Mouse (Mus musculus) kidney, postnatal 0 days (tissue): Measurements from ENCODE around the gene Magi2. TPM values are rescaled to one million over a fixed set of nuclear protein-coding genes. Genes with fewer than 3 reads are reported as not detected.
A peak's percentile ranks its signal among the peaks of the same experiment; 100 is the strongest.
"Not testable (repeated sequence)": the region's sequence is repeated elsewhere in the genome, so short reads cannot be mapped to it uniquely, and the experiment has no call there.

Experiments
- ATAC-seq: fragments of 200-750 bp; cut with Nextera tagmentation; replicated peaks from 2 replicates; pipeline ENCODE4 v1.8.0; 2017; ENCODE audit warnings: low read depth, moderate number of reproducible peaks, moderate TSS enrichment, moderate library complexity; ENCODE audit not compliant: low FRiP score
- DNase-seq: peaks from one replicate; pipeline ENCODE4 v3.0.0-alpha.2; 2016; ENCODE audit warnings: low spot score
- H3K27ac ChIP-seq: fragments of 300-500 bp; sonication (generic); 2 replicates; pipeline ENCODE4 v1.5.1; 2014; ENCODE audit warnings: mild to moderate bottlenecking
- H3K27me3 ChIP-seq: fragments of 300-500 bp; sonication (generic); 2 replicates; pipeline ENCODE4 v1.6.1; 2014; ENCODE audit warnings: low read length, mixed read lengths; ENCODE audit not compliant: insufficient read depth
- H3K36me3 ChIP-seq: fragments of 300-500 bp; sonication (generic); 2 replicates; pipeline ENCODE4 v1.6.1; 2014; ENCODE audit warnings: low read length, mixed read lengths; ENCODE audit not compliant: insufficient read depth
- H3K4me1 ChIP-seq: fragments of 300-500 bp; sonication (generic); replicated peaks from 2 replicates; pipeline ENCODE4 v1.6.1; 2014; ENCODE audit warnings: antibody characterized with exemption, low read length, mixed read lengths; ENCODE audit not compliant: insufficient read depth
- H3K4me2 ChIP-seq: fragments of 300-500 bp; sonication (generic); 2 replicates; pipeline ENCODE4 v1.6.1; 2014; ENCODE audit warnings: mild to moderate bottlenecking, low read length, moderate library complexity, mixed read lengths
- H3K4me3 ChIP-seq: fragments of 300-500 bp; sonication (generic); replicated peaks from 2 replicates; pipeline ENCODE4 v1.5.1; 2014; ENCODE audit warnings: low read depth, low read length
- H3K9ac ChIP-seq: fragments of 300-500 bp; sonication (generic); 2 replicates; pipeline ENCODE4 v1.6.1; 2014; ENCODE audit warnings: low read depth, low read length
- H3K9me3 ChIP-seq: fragments of 300-500 bp; sonication (generic); replicated peaks from 2 replicates; pipeline ENCODE4 v1.6.1; 2016; ENCODE audit warnings: low read length, inconsistent platforms, mixed read lengths
- CTCF ChIP-seq: IDR thresholded peaks from 2 replicates; pipeline ENCODE4 v1.5.1; 2016; ENCODE audit warnings: antibody characterized with exemption, low read depth, mild to moderate bottlenecking, moderate library complexity
- WGBS: fragments of 180-500 bp; shearing (Covaris S2); extraction: QIAGEN DNeasy Blood & Tissue Kit; methylation state at CpG from one replicate; pipeline ENCODE4 v1.1.7; 2014; 5-methylcytosine and 5-hydroxymethylcytosine counted together
- polyA plus RNA-seq: library from polyadenylated mRNA; unstranded; fragments of >200 nt; fragmentation: Nextera tagmentation; extraction: Ambion mirVana; gene quantifications from 2 replicates; pipeline ENCODE4 v1.2.1, GENCODE M21; 2015

The Magi2 gene
- polyA plus RNA-seq, 1 experiment from 2014 or later: 14.5 TPM

DNA sequence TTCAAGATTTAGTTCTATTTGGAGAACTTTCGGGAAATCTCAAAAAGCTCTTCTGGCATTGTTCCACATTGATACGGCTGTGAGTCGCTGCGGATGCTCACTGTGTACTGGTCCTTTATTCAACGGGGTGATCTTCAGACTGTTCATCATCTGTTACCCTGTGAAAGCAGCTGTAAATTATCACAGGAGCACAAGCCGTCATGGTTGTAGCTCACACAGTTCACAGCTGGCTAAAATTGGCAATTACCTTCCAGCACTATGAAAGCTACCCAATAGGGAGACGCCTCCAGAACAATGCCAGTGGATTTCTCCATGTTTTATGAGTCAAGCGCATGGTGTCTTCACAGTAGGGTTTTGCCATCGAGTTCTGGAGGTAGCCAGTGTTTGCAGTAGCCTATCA is 1294.8 kb downstream of the Magi2 start:
- ATAC-seq (no peak), DNase-seq (no peak)
- Histone ChIP-seq H3K4me1 (no peaks in the 10 kb centered on the region), H3K27me3 (no peaks in the 10 kb centered on the region), H3K36me3 (no peaks in the 10 kb centered on the region), H3K27ac (no peak overlapping the region), H3K4me2 (no peak overlapping the region), H3K4me3 (no peak overlapping the region), H3K9me3 (no peaks in the 10 kb centered on the region), H3K9ac (no peak overlapping the region)
- 65% methylated on average over 9 of the region's 9 CpGs for WGBS
- no peak for TF ChIP-seq CTCF

DNA sequence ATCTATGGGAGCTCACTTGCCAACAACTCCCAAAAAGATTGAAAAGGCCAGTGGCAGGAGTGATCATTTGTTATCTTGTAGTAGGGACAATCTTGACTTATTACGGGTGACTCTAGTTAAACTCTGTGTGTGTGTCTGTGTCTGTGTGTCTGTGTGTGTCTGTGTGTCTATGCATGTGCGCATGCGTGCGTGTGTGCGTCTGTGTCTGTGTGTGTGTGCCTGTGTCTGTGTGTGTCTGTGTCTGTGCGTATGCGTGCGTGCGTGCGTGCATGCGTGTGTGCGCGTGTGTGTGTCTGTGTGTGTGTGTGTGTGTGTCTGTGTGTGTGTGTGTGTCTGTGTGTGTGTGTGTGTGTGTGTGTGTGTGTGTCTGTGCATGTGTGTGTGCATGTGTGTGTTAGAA is 1295.2 kb downstream of the Magi2 start:
- Histone ChIP-seq H3K4me1 (no peaks in the 10 kb centered on the region), H3K27me3 (no peaks in the 10 kb centered on the region), H3K9ac (no peak overlapping the region), H3K9me3 (no peaks in the 10 kb centered on the region), H3K27ac (no peak overlapping the region), H3K36me3 (no peaks in the 10 kb centered on the region), H3K4me3 (no peak overlapping the region), H3K4me2 (no peak overlapping the region)
- no peak for DNase-seq
- no peak for ATAC-seq
- TF ChIP-seq CTCF: no peak
- WGBS: 90% methylated on average over 13 of the region's 13 CpGs

DNA sequence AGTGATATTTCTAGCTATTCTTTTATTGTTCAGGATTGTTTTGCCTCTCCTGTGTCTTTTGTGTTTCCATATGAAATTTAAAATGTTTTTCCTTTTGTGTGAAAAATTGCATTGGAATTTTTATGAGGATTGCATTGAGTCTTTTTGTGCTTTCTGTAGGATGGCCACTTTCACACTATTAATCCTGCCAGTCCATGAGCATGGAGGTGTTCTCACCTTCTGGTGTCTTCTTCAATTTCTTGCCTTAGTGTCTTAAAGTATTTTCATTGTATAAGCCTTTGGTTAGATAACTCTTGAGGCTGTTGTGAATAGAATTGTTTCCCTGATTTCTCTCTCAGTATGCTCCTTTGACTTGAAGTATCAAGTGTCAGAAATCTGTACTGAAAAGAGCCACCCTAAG is 1296.9 kb downstream of the Magi2 start:
- ATAC-seq (no peak), DNase-seq (no peak)
- no peak for TF ChIP-seq CTCF
- H3K36me3 ChIP-seq: no peaks in the 10 kb centered on the region
- no peaks in the 10 kb centered on the region for H3K4me1 ChIP-seq
- H3K9me3 ChIP-seq: no peaks in the 10 kb centered on the region
- no peak overlapping the region for H3K27ac ChIP-seq
- H3K4me3 ChIP-seq: no peak overlapping the region
- no peaks in the 10 kb centered on the region for H3K27me3 ChIP-seq
- no peak overlapping the region for H3K9ac ChIP-seq
- H3K4me2 ChIP-seq: no peak overlapping the region

DNA sequence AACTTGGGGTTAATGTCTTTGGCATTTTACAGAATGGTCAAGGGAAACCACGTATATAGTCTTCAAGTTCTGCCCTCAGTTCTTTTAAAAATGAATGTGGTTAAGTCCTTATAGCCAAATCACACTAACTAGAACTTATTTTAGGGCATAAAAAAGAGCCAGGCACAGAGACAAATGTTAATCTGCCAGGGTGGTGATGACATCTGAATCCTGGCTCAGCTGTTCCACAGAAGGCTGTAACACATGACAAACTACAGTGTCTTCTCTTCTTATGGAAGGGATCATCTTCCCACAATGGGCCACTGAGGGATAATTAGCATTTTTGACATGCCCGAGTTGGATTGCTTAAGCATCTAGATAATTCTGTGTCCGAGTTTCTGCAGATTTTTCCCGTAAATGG is 1299.8 kb downstream of the Magi2 start:
- H3K9me3 ChIP-seq, H3K9ac ChIP-seq, ATAC-seq, H3K4me1 ChIP-seq, H3K27me3 ChIP-seq, H3K36me3 ChIP-seq, DNase-seq, H3K27ac ChIP-seq, H3K4me2 ChIP-seq, H3K4me3 ChIP-seq: not testable (repeated sequence)
- WGBS: 73% methylated on average over 1 of the region's 4 CpGs

DNA sequence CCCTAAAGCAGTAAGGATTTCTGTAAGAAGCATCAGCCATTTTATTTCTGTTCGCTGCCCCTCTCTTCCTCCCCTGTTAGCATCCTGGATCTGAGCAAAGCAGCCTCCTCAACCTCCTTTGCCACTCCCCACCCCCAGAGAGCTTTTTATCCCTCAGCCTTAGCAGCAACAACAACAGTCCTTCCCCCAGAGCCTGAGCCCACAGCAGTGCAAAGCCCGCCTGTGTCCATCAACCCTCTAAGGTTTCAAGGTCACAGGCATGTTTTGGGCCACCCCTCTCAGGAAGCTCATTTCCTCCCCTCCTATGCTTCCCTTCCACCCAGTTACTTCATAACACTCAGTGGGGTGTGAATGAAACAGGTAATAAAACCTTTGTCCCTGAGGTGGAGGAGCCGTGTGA is 1309.7 kb downstream of the Magi2 start:
- peak; percentile 34 for DNase-seq
- Histone ChIP-seq H3K9ac (no peak overlapping the region), H3K27me3 (no peaks in the 10 kb centered on the region), H3K9me3 (no peaks in the 10 kb centered on the region), H3K4me1 (no peaks in the 10 kb centered on the region), H3K4me3 (no peak overlapping the region), H3K27ac (no peak overlapping the region), H3K36me3 (no peaks in the 10 kb centered on the region), H3K4me2 (no peak overlapping the region)
- ATAC-seq: peak; percentile 80
- no peak for TF ChIP-seq CTCF
- WGBS: 18% methylated on average over 3 of the region's 3 CpGs

DNA sequence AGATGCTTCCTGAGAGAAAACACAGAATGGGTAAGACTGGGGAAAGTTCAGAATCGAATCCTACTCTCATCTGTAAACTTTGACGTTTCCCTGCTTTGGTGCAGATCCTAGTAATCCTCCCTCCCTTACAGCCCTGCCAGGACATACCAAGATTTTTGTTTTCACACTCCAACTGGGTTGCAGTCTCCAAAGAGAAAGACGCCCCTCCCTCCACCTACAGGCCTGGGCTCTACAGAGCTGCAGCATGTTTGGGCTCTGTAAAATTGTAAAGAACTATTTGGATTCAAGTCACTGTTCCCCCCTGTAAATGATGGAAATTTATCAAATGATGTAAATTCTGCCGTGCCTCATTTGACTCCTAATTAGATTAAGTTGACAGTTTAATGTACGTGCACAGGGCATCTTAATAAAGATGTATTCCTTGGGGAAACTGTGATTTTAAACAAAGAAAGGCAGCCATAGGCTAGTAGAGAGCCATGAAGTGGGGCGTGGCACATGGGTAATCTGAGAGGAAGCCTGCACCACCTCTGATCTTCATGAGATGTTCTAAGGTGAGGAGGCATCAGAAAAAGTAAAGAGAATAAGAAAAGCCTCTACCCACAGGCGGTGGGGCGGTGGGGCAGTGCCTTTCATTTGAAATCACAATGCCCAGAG is 1310.7 kb downstream of the Magi2 start:
- Histone ChIP-seq H3K27ac (no peak overlapping the region), H3K9me3 (no peaks in the 10 kb centered on the region), H3K9ac (no peak overlapping the region), H3K4me2 (no peak overlapping the region), H3K27me3 (no peaks in the 10 kb centered on the region), H3K36me3 (no peaks in the 10 kb centered on the region), H3K4me3 (no peak overlapping the region), H3K4me1 (no peaks in the 10 kb centered on the region)
- 52% methylated on average over 8 of the region's 8 CpGs for WGBS
- DNase-seq: no peak
- no peak for ATAC-seq
- no peak for TF ChIP-seq CTCF

DNA sequence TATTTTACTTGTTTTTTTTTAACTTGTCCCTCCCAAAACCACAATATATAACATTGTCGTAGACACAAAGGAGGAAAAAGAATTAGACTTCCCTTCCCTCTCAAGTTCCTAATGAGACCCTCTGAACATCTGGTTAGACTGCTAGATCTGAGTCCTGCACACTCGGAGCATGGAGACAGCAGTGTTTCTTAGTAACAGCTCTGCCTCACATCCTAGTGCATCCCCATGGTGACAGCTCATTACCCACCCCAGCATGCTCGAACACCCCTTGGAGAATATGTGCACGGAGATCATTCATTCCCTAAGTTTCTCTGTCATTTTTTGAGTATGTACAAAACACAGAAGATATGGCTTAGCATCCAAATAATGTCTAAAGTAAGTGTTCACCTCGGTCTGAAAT is 1317.5 kb downstream of the Magi2 start:
- DNase-seq (no peak), ATAC-seq (no peak)
- no peaks in the 10 kb centered on the region for H3K4me1 ChIP-seq
- TF ChIP-seq CTCF: no peak
- H3K9me3 ChIP-seq: no peaks in the 10 kb centered on the region
- no peak overlapping the region for H3K4me2 ChIP-seq
- no peak overlapping the region for H3K27ac ChIP-seq
- H3K27me3 ChIP-seq: no peaks in the 10 kb centered on the region
- H3K4me3 ChIP-seq: no peak overlapping the region
- H3K36me3 ChIP-seq: no peaks in the 10 kb centered on the region
- no peak overlapping the region for H3K9ac ChIP-seq
- WGBS: 47% methylated on average over 5 of the region's 5 CpGs
